Mouse (Mus musculus) embryonic facial prominence, embryonic 15.5 days (tissue): ENCODE results near the gene Rps16. TPM values are rescaled to one million over a fixed set of nuclear protein-coding genes. Genes with fewer than 3 reads are reported as not detected.
A peak's percentile ranks its signal among the peaks of the same experiment; 100 is the strongest.

Experiments used
- ATAC-seq: fragments of 200-750 bp; cut with Nextera tagmentation; 2 replicates; pipeline ENCODE4 v1.8.0; 2017; ENCODE audit warnings: low read depth, moderate TSS enrichment; ENCODE audit not compliant: insufficient number of reproducible peaks, low FRiP score, low TSS enrichment
- H3K27ac ChIP-seq: fragments of 300-500 bp; sonication (generic); replicated peaks from 2 replicates; pipeline ENCODE4 v1.5.1; 2015; ENCODE audit warnings: mild to moderate bottlenecking, inconsistent platforms
- H3K27me3 ChIP-seq: fragments of 300-500 bp; sonication (generic); 2 replicates; pipeline ENCODE4 v1.6.1; 2015; ENCODE audit warnings: inconsistent platforms
- H3K36me3 ChIP-seq: fragments of 300-500 bp; sonication (generic); 2 replicates; pipeline ENCODE4 v1.6.1; 2015; ENCODE audit warnings: mild to moderate bottlenecking, inconsistent platforms
- H3K4me1 ChIP-seq: fragments of 300-500 bp; sonication (generic); 2 replicates; pipeline ENCODE4 v1.6.1; 2015; ENCODE audit warnings: inconsistent platforms
- H3K4me2 ChIP-seq: fragments of 300-500 bp; sonication (generic); replicated peaks from 2 replicates; pipeline ENCODE4 v1.6.1; 2015; ENCODE audit warnings: mild to moderate bottlenecking, inconsistent platforms
- H3K4me3 ChIP-seq: fragments of 300-500 bp; sonication (generic); replicated peaks from 2 replicates; pipeline ENCODE4 v1.5.1; 2015; ENCODE audit warnings: mild to moderate bottlenecking, inconsistent platforms
- H3K9ac ChIP-seq: fragments of 300-500 bp; sonication (generic); 2 replicates; pipeline ENCODE4 v1.6.1; 2015; ENCODE audit warnings: inconsistent platforms
- H3K9me3 ChIP-seq: fragments of 300-500 bp; sonication (generic); replicated peaks from 2 replicates; pipeline ENCODE4 v1.6.1; 2016; ENCODE audit warnings: inconsistent platforms
- WGBS: fragments of 180-500 bp; shearing (Covaris S2); methylation state at CpG from one replicate; pipeline ENCODE4 v1.1.7; 2015; 5-methylcytosine and 5-hydroxymethylcytosine counted together
- polyA plus RNA-seq: library from polyadenylated mRNA; unstranded; fragments of >200 nt; fragmentation: Nextera tagmentation; extraction: Ambion mirVana; gene quantifications from 2 replicates; pipeline ENCODE4 v1.2.1, GENCODE M21; 2015

Rps16 gene
- polyA plus RNA-seq, 1 experiment from 2014 or later = 1,004 TPM

- Histone ChIP-seq H3K36me3 (peaks cover 99% of the 10 kb centered on the region), H3K27ac (no peak overlapping the region), H3K9me3 (no peaks in the 10 kb centered on the region), H3K27me3 (no peaks in the 10 kb centered on the region), H3K9ac (no peak overlapping the region), H3K4me3 (no peak overlapping the region), H3K4me2 (no peak overlapping the region), H3K4me1 (no peaks in the 10 kb centered on the region)
- 98% methylated on average over 8 of the region's 8 CpGs for WGBS
- ATAC-seq = no peak
Measured at GRCm38 (mm10) chr7:28325293-28325692, 25.2 kb upstream of the Rps16 start.

- no peak overlapping the region for H3K27ac ChIP-seq
- no peak for ATAC-seq
- H3K27me3 ChIP-seq = no peaks in the 10 kb centered on the region
- H3K4me3 ChIP-seq = no peak overlapping the region
- 79% methylated on average over 4 of the region's 4 CpGs for WGBS
- no peak overlapping the region for H3K9ac ChIP-seq
- no peaks in the 10 kb centered on the region for H3K9me3 ChIP-seq
- peaks cover 99% of the 10 kb centered on the region for H3K36me3 ChIP-seq
- no peaks in the 10 kb centered on the region for H3K4me1 ChIP-seq
- H3K4me2 ChIP-seq = no peak overlapping the region
Measured at GRCm38 (mm10) chr7:28326457-28326856, 24.0 kb upstream of the Rps16 start.

- Histone ChIP-seq H3K9me3 (no peaks in the 10 kb centered on the region), H3K4me1 (no peaks in the 10 kb centered on the region), H3K36me3 (peaks cover 87% of the 10 kb centered on the region), H3K9ac (no peak overlapping the region), H3K27ac (no peak overlapping the region), H3K4me3 (no peak overlapping the region), H3K27me3 (no peaks in the 10 kb centered on the region), H3K4me2 (no peak overlapping the region)
- no peak for ATAC-seq
- 98% methylated on average over 2 of the region's 2 CpGs for WGBS
Measured at GRCm38 (mm10) chr7:28328260-28328659, 22.2 kb upstream of the Rps16 start.

- H3K4me2 ChIP-seq = no peak overlapping the region
- no peak overlapping the region for H3K4me3 ChIP-seq
- WGBS = 76% methylated on average over 4 of the region's 4 CpGs
- H3K9ac ChIP-seq = no peak overlapping the region
- no peaks in the 10 kb centered on the region for H3K27me3 ChIP-seq
- no peak for ATAC-seq
- peaks cover 31% of the 10 kb centered on the region for H3K36me3 ChIP-seq
- H3K9me3 ChIP-seq = no peaks in the 10 kb centered on the region
- H3K4me1 ChIP-seq = peaks cover 15% of the 10 kb centered on the region
- H3K27ac ChIP-seq = no peak overlapping the region
Measured at GRCm38 (mm10) chr7:28334534-28334933, 15.9 kb upstream of the Rps16 start.

GRCm38 (mm10) chr7:28335471-28335870, 15.0 kb upstream of the Rps16 start:
- H3K4me1 ChIP-seq = peaks cover 15% of the 10 kb centered on the region
- no peaks in the 10 kb centered on the region for H3K27me3 ChIP-seq
- H3K4me3 ChIP-seq = no peak overlapping the region
- ATAC-seq = no peak
- no peak overlapping the region for H3K4me2 ChIP-seq
- no peaks in the 10 kb centered on the region for H3K9me3 ChIP-seq
- peaks cover 21% of the 10 kb centered on the region for H3K36me3 ChIP-seq
- H3K9ac ChIP-seq = no peak overlapping the region
- H3K27ac ChIP-seq = no peak overlapping the region
- WGBS = 89% methylated on average over 2 of the region's 2 CpGs

GRCm38 (mm10) chr7:28338108-28338998, 12.1 kb upstream of the Rps16 start, which contains the start of gene Supt5:
Gene Supt5 (minus strand): TSS chr7:28338746.
- peak; percentile 97 for ATAC-seq
- WGBS = under 1% methylated on average over 77 of the region's 77 CpGs
- H3K4me3 ChIP-seq = peak within 1 kb of the TSS; percentile 97
- H3K9ac ChIP-seq = peak within 1 kb of the TSS; percentile 98
- H3K4me2 ChIP-seq = peak within 1 kb of the TSS; percentile 62
- H3K27ac ChIP-seq = peak within 1 kb of the TSS; percentile 94
- peaks cover 6% of the 10 kb centered on the region; the same call in 1 of the 2 replicates for H3K36me3 ChIP-seq
- H3K9me3 ChIP-seq = no peaks in the 10 kb centered on the region
- peaks cover 15% of the 10 kb centered on the region for H3K4me1 ChIP-seq
- H3K27me3 ChIP-seq = no peaks in the 10 kb centered on the region

- ATAC-seq = no peak
- WGBS = 73% methylated on average over 19 of the region's 19 CpGs
Measured at GRCm38 (mm10) chr7:28339213-28339917, 11.1 kb upstream of the Rps16 start.

GRCm38 (mm10) chr7:28341381-28341780, 9.1 kb upstream of the Rps16 start:
- Histone ChIP-seq H3K36me3 (no peaks in the 10 kb centered on the region), H3K9me3 (no peaks in the 10 kb centered on the region), H3K4me2 (no peak overlapping the region), H3K4me3 (no peak overlapping the region), H3K9ac (no peak overlapping the region), H3K4me1 (peaks cover 9% of the 10 kb centered on the region), H3K27ac (no peak overlapping the region), H3K27me3 (no peaks in the 10 kb centered on the region)
- no peak for ATAC-seq
- 47% methylated on average over 7 of the region's 7 CpGs for WGBS

More at GRCm38 (mm10) chr7:28339213-28339917, 11.1 kb upstream of the Rps16 start:
- peaks cover 15% of the 10 kb centered on the region for H3K4me1 ChIP-seq
- no peaks in the 10 kb centered on the region for H3K9me3 ChIP-seq
- H3K27ac ChIP-seq = peak overlapping the region; percentile 94
- peaks cover 6% of the 10 kb centered on the region; the same call in 1 of the 2 replicates for H3K36me3 ChIP-seq
- H3K9ac ChIP-seq = peak overlapping the region; percentile 58; the same call in 1 of the 2 replicates
- H3K4me3 ChIP-seq = peak overlapping the region; percentile 97
- no peaks in the 10 kb centered on the region for H3K27me3 ChIP-seq
- H3K4me2 ChIP-seq = peak overlapping the region; percentile 62

- 2% methylated on average over 4 of the region's 4 CpGs for WGBS
- H3K27me3 ChIP-seq = no peaks in the 10 kb centered on the region
- H3K9ac ChIP-seq = no peak overlapping the region
- no peaks in the 10 kb centered on the region for H3K9me3 ChIP-seq
- H3K4me2 ChIP-seq = no peak overlapping the region
- H3K4me3 ChIP-seq = no peak overlapping the region
- H3K36me3 ChIP-seq = no peaks in the 10 kb centered on the region
- H3K27ac ChIP-seq = no peak overlapping the region
- peaks cover 13% of the 10 kb centered on the region for H3K4me1 ChIP-seq
- ATAC-seq = no peak
Measured at GRCm38 (mm10) chr7:28344637-28345036, 5.8 kb upstream of the Rps16 start.

GRCm38 (mm10) chr7:28347746-28348145, 2.7 kb upstream of the Rps16 start:
- Histone ChIP-seq H3K4me3 (no peak overlapping the region), H3K4me1 (peaks cover 29% of the 10 kb centered on the region), H3K4me2 (no peak overlapping the region), H3K27me3 (no peaks in the 10 kb centered on the region), H3K27ac (no peak overlapping the region), H3K36me3 (peaks cover 9% of the 10 kb centered on the region; the same call in 1 of the 2 replicates), H3K9ac (no peak overlapping the region), H3K9me3 (no peaks in the 10 kb centered on the region)
- WGBS = 80% methylated on average over 3 of the region's 3 CpGs
- ATAC-seq = no peak

GRCm38 (mm10) chr7:28348601-28349000, 1.9 kb upstream of the Rps16 start:
- H3K4me2 ChIP-seq = no peak overlapping the region
- H3K9ac ChIP-seq = 0 out of 2 replicates have a peak overlapping the region, but pooled peaks have one; percentile 0
- H3K4me3 ChIP-seq = no peak overlapping the region
- H3K9me3 ChIP-seq = no peaks in the 10 kb centered on the region
- WGBS = 84% methylated on average over 7 of the region's 7 CpGs
- peaks cover 18% of the 10 kb centered on the region for H3K36me3 ChIP-seq
- no peak for ATAC-seq
- peaks cover 29% of the 10 kb centered on the region for H3K4me1 ChIP-seq
- H3K27ac ChIP-seq = no peak overlapping the region
- H3K27me3 ChIP-seq = no peaks in the 10 kb centered on the region
